In genomic region chr11:115714491-115714890, GRCm38 (mm10) we compare ENCODE assay signal across 8 mouse cellular contexts. TPM values are rescaled to one million over a fixed set of nuclear protein-coding genes. Genes with fewer than 3 reads are reported as not detected.
A peak's percentile ranks its signal among the peaks of the same experiment; 100 is the strongest.
DNase-seq lines count a peak whose midpoint lies in the region; ATAC-seq and TF ChIP-seq lines count a peak whose summit lies in the region.

No protein-coding gene starts in this region.

- TF ChIP-seq CTCF in heart, adult 2 months (IDR thresholded peaks at IDR 0.05), result peak; percentile 77
- peak; percentile 18; the same call in 1 of the 2 replicates for TF ChIP-seq CTCF in olfactory bulb, adult 2 months (IDR thresholded peaks at IDR 0.05; ENCODE audit: insufficient read depth, low read depth, low read length)

- intact Hi-C loops in heart, adult 2 months (cut with DNase I), result loop anchor here (1.0 kb wide), 1 partner anchor 67 kb away; no protein-coding TSS in a partner anchor

- H3K9me3 ChIP-seq in heart, embryonic 11.5 days (replicated peaks; ENCODE audit: control insufficient read depth, low read length), result no peaks in the 10 kb centered on the region
- H3K9me3 ChIP-seq in limb, embryonic 11.5 days (ENCODE audit: control insufficient read depth, low read length), result no peaks in the 10 kb centered on the region

- no peak overlapping the region for H3K27ac ChIP-seq in heart, adult 2 months
- H3K27ac ChIP-seq in heart, embryonic 11.5 days (ENCODE audit: low read depth, low read length), result no peak overlapping the region
- no peak overlapping the region for H3K27ac ChIP-seq in limb, embryonic 11.5 days (replicated peaks; ENCODE audit: low read depth, low read length)
- H3K27ac ChIP-seq in olfactory bulb, adult 2 months (ENCODE audit: insufficient read depth, low read depth, low read length), result no peak overlapping the region

- no peaks in the 10 kb centered on the region for H3K36me3 ChIP-seq in heart, adult 2 months (ENCODE audit: control insufficient read depth, insufficient read depth, low read length)
- no peaks in the 10 kb centered on the region for H3K36me3 ChIP-seq in heart, embryonic 11.5 days (ENCODE audit: control insufficient read depth, insufficient read depth, low read length)
- no peaks in the 10 kb centered on the region for H3K36me3 ChIP-seq in limb, embryonic 11.5 days (ENCODE audit: control insufficient read depth, insufficient read depth, low read length)

- H3K4me2 ChIP-seq in heart, embryonic 11.5 days, result no peak overlapping the region
- H3K4me2 ChIP-seq in limb, embryonic 11.5 days (ENCODE audit: low read depth, severe bottlenecking), result no peak overlapping the region

- no peaks in the 10 kb centered on the region for H3K27me3 ChIP-seq in heart, adult 2 months (ENCODE audit: control insufficient read depth, insufficient read depth, low read length)
- no peaks in the 10 kb centered on the region for H3K27me3 ChIP-seq in heart, embryonic 11.5 days (ENCODE audit: control insufficient read depth, insufficient read depth, low read length)
- no peaks in the 10 kb centered on the region for H3K27me3 ChIP-seq in limb, embryonic 11.5 days (ENCODE audit: control insufficient read depth, insufficient read depth, low read length)

- no peak for TF ChIP-seq POLR2A in heart, adult 2 months (IDR thresholded peaks at IDR 0.05; ENCODE audit: insufficient read depth, low read depth, low read length)
- no peak for TF ChIP-seq POLR2A in olfactory bulb, adult 2 months (IDR thresholded peaks at IDR 0.05; ENCODE audit: insufficient read depth, low read depth, low read length)

- peak; percentile 57 to 63 for DNase-seq in heart, adult 2 months
- DNase-seq in 416B (ENCODE audit: low read depth) (peak; percentile 89), R1 (ENCODE audit: low read depth, low spot score) (peak; percentile 75)
- peak; percentile 77 for DNase-seq in embryo, embryonic 10.5 days (ENCODE audit: low spot score)
- DNase-seq in limb, embryonic 11.5 days (ENCODE audit: low spot score), result peak; percentile 67
- no peak for DNase-seq in ovary, postnatal 14 days (ENCODE audit: low spot score)

- H3K79me2 ChIP-seq in heart, adult 2 months (replicated peaks; ENCODE audit: control insufficient read depth, insufficient read depth, low read length), result no peaks in the 10 kb centered on the region

- 0 out of 2 replicates have a peak, but pooled peaks have one; percentile 48 for TF ChIP-seq EP300 in heart, adult 2 months (IDR thresholded peaks at IDR 0.05; ENCODE audit: insufficient read depth, low read depth, low read length)

- WGBS in heart, adult 2 months, result 5% methylated on average over 7 of the region's 7 CpGs
- WGBS in heart, embryonic 11.5 days (ENCODE audit: insufficient replicate concordance), result 6% methylated on average over 5 of the region's 7 CpGs
- WGBS in limb, embryonic 11.5 days, result 11% methylated on average over 6 of the region's 7 CpGs
- 9% methylated on average over 7 of the region's 7 CpGs for WGBS in olfactory bulb, adult 2 months

- H3K4me3 ChIP-seq in heart, adult 2 months, result no peak overlapping the region
- no peak overlapping the region for H3K4me3 ChIP-seq in heart, embryonic 11.5 days (ENCODE audit: low read depth, low read length)
- H3K4me3 ChIP-seq in limb, embryonic 11.5 days (ENCODE audit: low read depth, low read length), result no peak overlapping the region
- H3K4me3 ChIP-seq in olfactory bulb, adult 2 months (ENCODE audit: insufficient read depth, low read depth, low read length), result no peak overlapping the region

- H3K9ac ChIP-seq in heart, adult 2 months (ENCODE audit: low read depth, low read length), result no peak overlapping the region
- no peak overlapping the region for H3K9ac ChIP-seq in heart, embryonic 11.5 days (ENCODE audit: low read depth, low read length)
- H3K9ac ChIP-seq in limb, embryonic 11.5 days (ENCODE audit: low read length), result no peak overlapping the region

- ATAC-seq in heart, embryonic 11.5 days (replicated peaks; ENCODE audit: insufficient number of reproducible peaks, low FRiP score, low TSS enrichment), result no peak
- no peak for ATAC-seq in limb, embryonic 11.5 days (ENCODE audit: insufficient number of reproducible peaks, low FRiP score, low TSS enrichment, low read depth)

- no peaks in the 10 kb centered on the region for H3K4me1 ChIP-seq in heart, adult 2 months (ENCODE audit: control insufficient read depth, insufficient read depth, low read length)
- peaks cover 4% of the 10 kb centered on the region; the same call in 1 of the 2 replicates for H3K4me1 ChIP-seq in heart, embryonic 11.5 days (ENCODE audit: control insufficient read depth, insufficient read depth, low read length)
- peaks cover under 1% of the 10 kb centered on the region; the same call in 1 of the 2 replicates for H3K4me1 ChIP-seq in limb, embryonic 11.5 days (ENCODE audit: control insufficient read depth, insufficient read depth, low read length)
- no peaks in the 10 kb centered on the region for H3K4me1 ChIP-seq in olfactory bulb, adult 2 months (ENCODE audit: control insufficient read depth, insufficient read depth, low read length)

RNA-seq across cellular contexts. Expression of gene Grb2, which starts 6.1 kb away (rescaled TPM):
- total RNA-seq in heart, adult 2 months (2021), result 100 to 1,000 TPM; 107 to 109 TPM
- polyA plus RNA-seq in heart, adult 2 months (2012; rRNA removed), result 52.0 and 73.2 TPM in 2 replicates
- 42.7 and 56.3 TPM in 2 replicates for polyA plus RNA-seq in heart, embryonic 11.5 days (2014; fragmentation: Nextera tagmentation; extraction: Ambion mirVana)
- polyA plus RNA-seq in limb, embryonic 11.5 days (2014; fragmentation: Nextera tagmentation; extraction: Ambion mirVana), result 52.5 and 58.3 TPM in 2 replicates
- 264 TPM in 1 of 2 replicates, not detected in the other for polyA plus RNA-seq in olfactory bulb, adult 2 months (2012; ENCODE audit: insufficient read depth, insufficient read length, low replicate concordance, missing spikeins)

RNA-seq across cellular contexts. Expression of gene Tmem94, which starts 50.7 kb away (rescaled TPM):
- total RNA-seq in heart, adult 2 months (2021), result 100 to 1,000 TPM in 1 of 2 experiments, 10 to 100 TPM in 1; 99.5 to 103 TPM
- polyA plus RNA-seq in heart, adult 2 months (2012; rRNA removed), result 125 and 135 TPM in 2 replicates
- 22.9 and 25.1 TPM in 2 replicates for polyA plus RNA-seq in heart, embryonic 11.5 days (2014; fragmentation: Nextera tagmentation; extraction: Ambion mirVana)
- polyA plus RNA-seq in limb, embryonic 11.5 days (2014; fragmentation: Nextera tagmentation; extraction: Ambion mirVana), result 15.8 and 17.4 TPM in 2 replicates
- polyA plus RNA-seq in olfactory bulb, adult 2 months (2012; ENCODE audit: insufficient read depth, insufficient read length, low replicate concordance, missing spikeins), result not detected in 2 replicates

Comparison
In these comparisons a context has a peak if more than half of its experiments do, and no peak if none do; other contexts are left out.
1. RNA of gene Tmem94, which starts 50.7 kb away (polyA plus RNA-seq): 125 to 135 TPM in heart, adult 2 months, 22.9 to 25.1 TPM in heart, embryonic 11.5 days and 15.8 to 17.4 TPM in limb, embryonic 11.5 days; not detected in olfactory bulb, adult 2 months; every median in the first group is over 10 times any median in the second.